Mouse (Mus musculus) ovary, postnatal 14 days (tissue): ENCODE data around the gene Hbs1l.

ENCODE experiments used
- DNase-seq: peaks from one replicate; pipeline ENCODE4 v3.0.0; 2022; ENCODE audit warnings: low spot score

The Hbs1l gene

GRCm38 (mm10) chr10:21304672-21305632 lies 9.2 kb downstream of the Hbs1l start:
- DNase-seq: no peak

DNA sequence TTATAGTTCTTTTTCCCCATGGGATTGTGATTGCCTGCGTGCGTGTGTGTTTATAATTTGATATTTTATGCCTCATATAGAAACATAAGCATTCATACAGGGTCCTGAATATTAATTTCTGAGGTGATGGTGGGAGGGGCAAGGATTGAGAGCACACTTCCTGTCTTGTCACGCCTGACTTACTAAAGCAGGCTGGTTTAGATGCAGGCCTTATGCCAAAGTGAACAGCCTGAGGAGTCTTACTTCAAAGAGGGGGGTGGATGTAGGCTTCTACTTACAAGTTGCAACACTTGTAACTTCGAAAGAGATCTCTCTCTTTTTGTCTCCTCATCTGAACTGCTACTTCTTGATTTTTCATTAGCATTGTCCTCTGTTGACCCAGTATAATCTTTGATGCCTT lies 18.0 kb downstream of the Hbs1l start:
- no peak for DNase-seq

DNA sequence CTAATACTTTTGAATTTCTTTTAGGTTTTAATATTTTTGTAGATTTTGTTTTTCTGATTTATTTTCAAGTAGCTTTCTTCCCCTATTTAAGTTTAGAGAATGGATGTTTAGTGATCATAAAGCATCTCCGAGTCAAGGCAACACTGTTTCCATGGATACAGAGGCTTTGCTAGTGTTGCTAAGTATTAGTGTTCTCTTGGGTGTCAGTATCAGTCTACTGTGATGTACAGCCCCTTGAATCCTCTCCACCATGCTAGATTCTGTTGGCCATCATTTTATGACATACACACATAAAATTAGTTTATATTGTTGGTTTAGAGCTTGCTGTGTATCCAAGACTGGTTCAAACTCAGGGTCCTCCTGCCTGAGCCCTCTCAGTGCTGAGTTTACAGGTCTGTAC lies 20.3 kb downstream of the Hbs1l start:
- DNase-seq: no peak

GRCm38 (mm10) chr10:21318250-21318649 lies 22.5 kb downstream of the Hbs1l start:
- no peak for DNase-seq

GRCm38 (mm10) chr10:21318996-21319395 lies 23.2 kb downstream of the Hbs1l start:
- no peak for DNase-seq

DNA sequence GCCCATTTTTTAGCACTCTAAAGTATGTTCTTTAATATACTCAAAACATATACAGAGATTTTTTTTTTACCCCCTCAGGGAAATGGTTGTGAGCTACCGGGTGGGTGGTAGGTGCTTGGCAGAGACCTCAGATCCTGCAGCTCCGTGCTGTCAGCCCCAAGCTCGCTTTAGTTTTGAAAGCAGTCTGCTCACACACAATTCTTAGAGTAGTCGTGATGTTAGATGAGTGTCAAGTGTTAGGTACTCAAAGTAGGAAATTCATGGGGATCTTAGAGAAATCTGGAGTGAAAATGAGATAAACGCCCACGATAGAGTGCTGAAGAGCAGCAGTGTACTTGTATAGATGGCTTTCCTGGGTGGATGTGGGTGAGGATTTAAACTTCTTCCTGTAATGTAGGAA lies 24.8 kb downstream of the Hbs1l start:
- DNase-seq: no peak

DNA sequence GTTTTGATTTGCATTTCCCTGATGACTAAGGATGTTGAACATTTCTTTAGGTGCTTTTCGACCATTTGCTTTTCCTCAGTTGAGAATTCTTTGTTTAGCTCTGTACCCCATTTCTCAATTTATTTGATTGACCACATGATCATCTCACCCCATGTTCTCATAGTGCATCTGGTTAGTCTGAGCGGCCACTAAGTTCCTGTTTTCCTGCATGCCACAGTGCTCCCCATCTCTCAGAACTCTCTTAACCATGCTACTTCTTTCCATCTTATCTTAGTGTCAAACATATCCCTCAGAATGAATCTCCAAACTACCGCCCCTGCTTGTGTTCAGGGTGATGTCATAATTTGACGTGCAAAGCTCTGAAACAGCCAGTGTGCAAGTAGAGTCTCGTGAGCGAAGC lies 30.6 kb downstream of the Hbs1l start:
- no peak for DNase-seq

GRCm38 (mm10) chr10:21327605-21328135 lies 31.9 kb downstream of the Hbs1l start:
- DNase-seq: no peak

DNA sequence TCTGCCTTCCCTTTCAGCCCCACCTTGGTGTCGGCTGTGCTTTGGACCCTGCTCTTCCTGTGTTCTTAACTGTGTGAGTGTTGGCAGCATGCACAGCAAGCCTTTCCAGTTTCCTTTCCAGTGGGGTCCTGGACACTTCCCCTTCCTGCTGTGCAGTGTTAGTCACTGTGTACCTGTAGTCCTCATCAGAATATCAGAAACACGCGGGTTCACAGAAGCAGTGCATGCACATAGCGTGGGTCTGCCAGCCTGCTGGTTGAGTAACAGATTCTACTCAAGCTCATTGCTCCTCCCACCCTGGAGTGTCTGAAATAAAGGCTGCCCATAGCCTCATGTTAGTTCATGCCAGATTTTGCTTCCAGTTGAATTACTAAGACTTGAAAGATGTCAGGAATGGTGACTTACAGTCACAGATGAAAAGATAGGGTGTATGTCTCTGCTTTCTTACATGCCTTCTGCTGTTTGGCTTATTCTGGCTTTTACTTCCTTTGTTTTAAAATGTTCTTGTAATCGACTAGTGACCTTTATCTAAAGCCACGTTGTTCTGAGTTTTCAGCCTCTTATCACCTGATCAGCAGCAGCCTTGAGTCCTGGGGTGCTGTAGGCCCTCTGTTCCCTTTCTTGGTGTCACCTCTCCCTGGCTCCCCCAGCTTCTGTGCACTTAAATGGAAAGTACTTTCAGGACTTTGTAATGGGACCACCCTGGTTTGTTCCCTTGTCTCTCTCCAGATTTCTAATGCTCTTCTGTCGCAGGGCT lies 38.7 kb downstream of the Hbs1l start:
- no peak for DNase-seq

DNA sequence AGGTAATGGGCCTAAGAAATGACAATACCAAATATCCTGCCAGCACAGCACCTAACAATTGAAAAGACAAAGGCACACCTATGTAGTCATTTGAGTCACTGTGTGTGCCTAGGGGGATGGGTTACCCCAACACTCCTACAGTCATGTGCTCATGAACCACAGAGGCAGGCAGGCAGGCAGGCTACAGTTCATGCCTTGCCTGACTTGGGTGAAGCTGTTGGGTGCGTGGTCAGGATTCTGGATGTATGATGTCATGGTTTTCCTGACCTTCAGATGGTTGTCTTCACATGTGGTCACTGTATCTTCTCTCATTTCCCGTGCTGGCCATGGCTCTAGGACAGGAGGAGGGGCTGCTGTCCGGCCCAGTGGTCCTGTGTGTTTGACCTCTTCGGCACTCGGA lies 39.8 kb downstream of the Hbs1l start:
- DNase-seq: no peak

DNA sequence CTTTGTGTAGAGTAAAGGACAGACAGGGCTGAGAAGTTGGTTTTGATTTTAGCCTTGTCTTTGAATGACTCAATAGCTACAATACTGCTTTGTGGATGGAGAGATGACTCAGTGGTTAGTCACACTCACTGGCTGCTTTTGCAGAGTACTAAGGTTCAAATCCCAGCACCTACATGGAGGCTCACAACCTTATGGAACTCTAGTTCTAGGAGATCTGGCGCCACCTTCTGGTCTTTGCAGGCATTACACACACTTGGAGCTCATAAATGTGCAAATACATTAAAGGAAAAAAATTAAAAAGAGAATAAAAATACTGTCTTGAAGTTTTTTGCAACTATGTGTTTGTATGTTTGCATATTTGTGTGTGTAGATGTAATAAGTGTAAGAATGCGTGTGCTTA lies 41.4 kb downstream of the Hbs1l start:
- no peak for DNase-seq

GRCm38 (mm10) chr10:21341706-21342105 lies 45.9 kb downstream of the Hbs1l start:
- DNase-seq: no peak

DNA sequence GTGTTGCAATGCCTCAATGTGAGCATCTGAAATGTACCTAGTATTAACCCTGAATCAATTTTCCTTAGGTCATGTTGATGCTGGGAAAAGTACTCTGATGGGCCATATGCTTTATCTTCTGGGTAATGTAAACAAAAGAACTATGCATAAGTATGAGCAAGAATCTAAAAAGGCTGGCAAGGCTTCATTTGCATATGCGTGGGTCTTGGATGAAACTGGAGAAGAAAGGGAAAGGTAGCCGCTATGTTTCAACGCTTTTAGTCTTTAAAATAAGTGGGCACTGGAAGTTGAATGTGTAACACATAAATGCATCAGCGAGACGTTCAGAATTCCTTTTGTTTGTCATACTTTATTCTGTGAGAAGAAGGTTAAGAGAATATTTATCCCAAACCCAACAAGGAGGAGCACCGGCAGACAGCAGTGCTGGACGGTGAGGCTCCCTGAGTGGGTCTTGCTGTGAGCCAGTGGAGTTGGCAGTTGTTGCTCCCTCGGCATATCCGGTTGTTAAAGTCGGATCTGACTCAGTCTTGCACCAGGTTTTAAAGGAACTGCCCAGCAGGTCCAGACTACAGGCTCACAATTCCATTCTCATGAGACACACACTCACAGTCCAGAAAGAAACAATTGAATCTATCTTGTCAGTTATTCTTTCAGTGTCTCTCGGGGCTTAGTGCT lies 46.7 kb downstream of the Hbs1l start:
- no peak for DNase-seq

GRCm38 (mm10) chr10:21347332-21347731 lies 51.6 kb downstream of the Hbs1l start:
- DNase-seq: no peak

DNA sequence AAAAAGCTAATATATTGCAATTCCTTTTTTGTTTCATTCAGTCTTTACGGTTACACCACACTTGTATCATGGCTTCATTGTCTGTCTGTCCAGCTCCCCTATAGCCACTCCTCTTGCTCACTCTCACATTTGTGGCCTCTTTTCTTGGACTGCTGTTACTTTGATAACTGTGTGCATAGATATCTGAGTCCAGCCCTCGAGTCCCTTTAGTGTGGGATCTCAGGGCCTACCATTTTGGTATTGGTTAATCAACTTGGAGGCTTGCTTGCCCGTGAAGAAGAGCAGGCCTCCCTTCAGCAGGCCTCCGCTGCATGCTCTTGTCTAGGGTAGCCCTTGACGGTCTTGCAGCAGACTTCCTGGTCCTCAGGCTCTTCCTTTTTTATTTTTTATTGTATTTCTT lies 53.7 kb downstream of the Hbs1l start:
- DNase-seq: no peak

- no peak for DNase-seq
Measured at GRCm38 (mm10) chr10:21349946-21350345, 54.2 kb downstream of the Hbs1l start.

DNA sequence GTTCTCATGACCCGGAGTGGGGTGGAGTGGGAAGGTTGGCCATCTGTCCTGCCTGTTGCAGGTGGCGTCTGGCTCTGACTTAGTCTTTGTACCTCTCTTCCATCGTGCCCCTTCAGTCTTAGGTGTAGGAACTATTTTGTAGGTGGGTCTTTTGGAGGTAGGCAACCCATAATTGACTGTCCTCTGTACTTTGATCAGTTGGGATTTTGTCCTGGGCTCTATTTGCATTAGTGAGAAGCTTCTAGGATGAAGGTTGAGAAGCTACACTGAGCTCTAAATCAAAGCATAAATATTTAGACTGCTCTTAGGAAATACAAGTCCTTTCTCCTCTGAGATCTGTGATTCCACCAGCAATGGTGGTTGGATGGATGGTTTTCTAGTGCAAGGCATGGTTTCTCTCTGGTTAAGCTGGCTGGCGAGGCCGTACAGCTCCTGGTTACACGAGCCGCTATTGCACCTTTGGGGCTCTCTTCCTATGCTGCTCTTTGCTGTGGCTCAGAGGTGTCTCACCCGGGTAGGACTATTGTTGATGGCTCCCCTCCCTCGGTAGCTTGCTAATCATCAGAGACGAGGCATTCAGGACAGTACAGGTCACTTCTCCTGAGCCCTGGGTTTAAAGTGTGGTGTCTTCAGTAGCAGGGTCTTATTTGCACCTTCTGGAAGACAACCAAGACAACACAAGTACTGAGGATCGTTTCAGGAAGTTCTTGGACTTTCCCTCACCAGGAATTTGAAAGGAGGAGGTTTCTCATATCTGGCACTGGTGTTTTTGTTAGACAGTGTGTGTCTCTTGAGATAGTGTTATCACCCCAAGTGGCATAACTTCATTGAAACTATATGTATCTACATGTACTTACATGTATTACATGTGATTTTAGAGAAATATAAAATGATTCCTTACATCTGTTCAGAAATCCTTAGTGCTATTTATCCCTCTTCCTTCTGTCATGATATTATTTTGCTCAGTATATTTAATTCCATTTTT lies 55.0 kb downstream of the Hbs1l start:
- DNase-seq: no peak

DNA sequence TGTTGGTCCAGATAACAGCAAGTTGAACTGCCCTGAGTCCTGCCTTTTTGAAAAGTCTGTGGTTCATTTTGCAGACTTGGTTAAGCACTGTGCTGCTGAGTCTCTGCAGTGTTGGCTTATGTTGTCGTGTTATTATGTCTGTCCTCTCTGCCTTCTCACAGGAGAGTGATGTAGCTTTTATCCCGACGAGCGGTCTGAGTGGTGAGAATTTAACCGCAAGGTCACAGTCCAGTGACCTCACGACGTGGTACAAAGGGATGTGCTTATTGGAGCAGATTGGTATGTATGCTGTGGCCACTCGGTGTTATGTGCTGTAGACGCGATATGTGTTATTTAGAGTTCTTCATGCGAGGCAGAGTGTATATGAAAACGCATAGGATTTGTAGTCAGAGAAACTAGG lies 56.0 kb downstream of the Hbs1l start:
- DNase-seq: no peak

GRCm38 (mm10) chr10:21353890-21354289 lies 58.1 kb downstream of the Hbs1l start:
- no peak for DNase-seq

- DNase-seq: no peak
Measured at GRCm38 (mm10) chr10:21354506-21354905, 58.7 kb downstream of the Hbs1l start.

GRCm38 (mm10) chr10:21357986-21358385 lies 62.2 kb downstream of the Hbs1l start:
- DNase-seq: no peak
